Mouse (Mus musculus): Measurements from ENCODE around the gene BC030867. TPM values are rescaled to one million over a fixed set of nuclear protein-coding genes. Genes with fewer than 3 reads are reported as not detected.

BC030867 gene
- polyA plus RNA-seq, 1 experiment, result 5.2 TPM

GRCm38 (mm10) chr11:102310768-102311695 is 62.4 kb downstream of the BC030867 start:
- 42% methylated on average over 38 of the region's 38 CpGs for WGBS
- no peak for TF ChIP-seq POLR2A (IDR thresholded peaks at IDR 0.05; ENCODE audit: low read depth, low read length)
- no peak for TF ChIP-seq CTCF (IDR thresholded peaks at IDR 0.05; ENCODE audit: extremely low read depth, insufficient read length, insufficient replicate concordance, low read depth, low read length)
- H3K4me1 ChIP-seq (ENCODE audit: control insufficient read depth, insufficient read depth, insufficient read length, low read length), result peaks cover 26% of the 10 kb centered on the region
- H3K36me3 ChIP-seq (ENCODE audit: control insufficient read depth, insufficient read depth, low read length), result peaks cover 47% of the 10 kb centered on the region
- no peaks in the 10 kb centered on the region for H3K27me3 ChIP-seq (ENCODE audit: control insufficient read depth, insufficient read depth, low read length)
- no peak overlapping the region for H3K27ac ChIP-seq (ENCODE audit: insufficient read depth, low read depth, low read length)
- H3K4me3 ChIP-seq (ENCODE audit: low read depth, low read length), result peak overlapping the region; percentile 62

DNA sequence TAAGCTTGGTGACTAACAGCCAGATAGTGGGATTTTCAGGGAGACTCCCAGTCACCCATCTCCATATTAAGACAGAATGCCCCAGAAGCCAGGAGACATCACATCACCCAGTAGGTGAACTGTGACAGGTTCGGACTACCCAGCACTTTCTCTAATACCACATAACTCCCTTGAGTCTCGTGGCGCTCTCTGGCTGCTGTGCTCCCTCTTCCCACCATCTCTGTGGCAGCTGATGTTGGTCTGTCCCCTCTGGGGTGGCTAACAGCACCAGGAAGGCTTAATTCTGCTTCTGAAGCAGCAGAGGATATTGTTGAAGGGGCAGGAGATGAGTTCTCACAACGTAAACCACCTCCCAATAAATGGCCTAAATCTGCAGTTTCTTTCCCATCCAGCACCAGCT is 63.3 kb downstream of the BC030867 start:
- no peaks in the 10 kb centered on the region for H3K27me3 ChIP-seq (ENCODE audit: control insufficient read depth, insufficient read depth, low read length)
- WGBS, result 91% methylated on average over 4 of the region's 4 CpGs
- H3K4me1 ChIP-seq (ENCODE audit: control insufficient read depth, insufficient read depth, insufficient read length, low read length), result peaks cover 31% of the 10 kb centered on the region
- H3K36me3 ChIP-seq (ENCODE audit: control insufficient read depth, insufficient read depth, low read length), result peaks cover 39% of the 10 kb centered on the region
- H3K4me3 ChIP-seq (ENCODE audit: low read depth, low read length), result no peak overlapping the region
- TF ChIP-seq CTCF (IDR thresholded peaks at IDR 0.05; ENCODE audit: extremely low read depth, insufficient read length, insufficient replicate concordance, low read depth, low read length) (no peak), POLR2A (IDR thresholded peaks at IDR 0.05; ENCODE audit: low read depth, low read length) (no peak)
- no peak overlapping the region for H3K27ac ChIP-seq (ENCODE audit: insufficient read depth, low read depth, low read length)

- no peak for TF ChIP-seq POLR2A (IDR thresholded peaks at IDR 0.05; ENCODE audit: low read depth, low read length)
- peaks cover 33% of the 10 kb centered on the region for H3K36me3 ChIP-seq (ENCODE audit: control insufficient read depth, insufficient read depth, low read length)
- 75% methylated on average over 6 of the region's 6 CpGs for WGBS
Observed at GRCm38 (mm10) chr11:102312586-102312985, 63.9 kb downstream of the BC030867 start.

GRCm38 (mm10) chr11:102314321-102314720 is 65.6 kb downstream of the BC030867 start:
- H3K27me3 ChIP-seq (ENCODE audit: control insufficient read depth, insufficient read depth, low read length), result no peaks in the 10 kb centered on the region
- no peak for TF ChIP-seq POLR2A (IDR thresholded peaks at IDR 0.05; ENCODE audit: low read depth, low read length)
- H3K36me3 ChIP-seq (ENCODE audit: control insufficient read depth, insufficient read depth, low read length), result peaks cover 26% of the 10 kb centered on the region
- no peak overlapping the region for H3K4me3 ChIP-seq (ENCODE audit: low read depth, low read length)
- WGBS, result 78% methylated on average over 12 of the region's 12 CpGs
- H3K27ac ChIP-seq (ENCODE audit: insufficient read depth, low read depth, low read length), result no peak overlapping the region
- H3K4me1 ChIP-seq (ENCODE audit: control insufficient read depth, insufficient read depth, insufficient read length, low read length), result peaks cover 27% of the 10 kb centered on the region

More at GRCm38 (mm10) chr11:102312586-102312985, 63.9 kb downstream of the BC030867 start:
- Histone ChIP-seq H3K4me1 (ENCODE audit: control insufficient read depth, insufficient read depth, insufficient read length, low read length) (peaks cover 31% of the 10 kb centered on the region), H3K27ac (ENCODE audit: insufficient read depth, low read depth, low read length) (no peak overlapping the region), H3K27me3 (ENCODE audit: control insufficient read depth, insufficient read depth, low read length) (no peaks in the 10 kb centered on the region), H3K4me3 (ENCODE audit: low read depth, low read length) (no peak overlapping the region)

Other genes starting within 250 kb of the BC030867 start
- 0.55 and 0.90 TPM in 2 replicates for gene Mpp3, start 220.4 kb upstream of the BC030867 start, polyA plus RNA-seq (2012; rRNA removed)
- 3.8 and 5.4 TPM in 2 replicates for gene Cd300lg, start 207.4 kb upstream of the BC030867 start, polyA plus RNA-seq (2012; rRNA removed)
- gene Mpp2, start 160.4 kb upstream of the BC030867 start, polyA plus RNA-seq (2012; rRNA removed), result 1.2 and 1.6 TPM in 2 replicates
- 11.5 TPM in 1 of 2 replicates, not detected in the other for gene Ppy, start 147.6 kb upstream of the BC030867 start, polyA plus RNA-seq (2012; rRNA removed)
- gene Pyy, start 141.1 kb upstream of the BC030867 start, polyA plus RNA-seq (2012; rRNA removed), result 137 and 596 TPM in 2 replicates
- 44.2 and 87.7 TPM in 2 replicates for gene Nags, start 103.4 kb upstream of the BC030867 start, polyA plus RNA-seq (2012; rRNA removed)
- gene Tmem101, start 92.5 kb upstream of the BC030867 start, polyA plus RNA-seq (2012; rRNA removed), result 8.3 and 13.0 TPM in 2 replicates
- gene Lsm12, start 63.6 kb upstream of the BC030867 start, polyA plus RNA-seq (2012; rRNA removed), result 8.3 and 18.7 TPM in 2 replicates
- gene G6pc3, start 59.3 kb upstream of the BC030867 start, polyA plus RNA-seq (2012; rRNA removed), result 41.0 and 53.8 TPM in 2 replicates
- 82.5 and 102 TPM in 2 replicates for gene Hdac5, start 18.7 kb upstream of the BC030867 start, polyA plus RNA-seq (2012; rRNA removed)
- gene Asb16, start 19.9 kb downstream of the BC030867 start, polyA plus RNA-seq (2012; rRNA removed), result 0.29 and 1.8 TPM in 2 replicates
- gene Tmub2, start 36.0 kb downstream of the BC030867 start, polyA plus RNA-seq (2012; rRNA removed), result 29.4 and 60.2 TPM in 2 replicates
- 15.1 and 30.2 TPM in 2 replicates for gene Atxn7l3, start 47.7 kb downstream of the BC030867 start, polyA plus RNA-seq (2012; rRNA removed)
- gene Ubtf, start 70.9 kb downstream of the BC030867 start, polyA plus RNA-seq (2012; rRNA removed), result 10.5 and 17.6 TPM in 2 replicates
- not detected in 2 replicates for gene Slc4a1, start 117.3 kb downstream of the BC030867 start, polyA plus RNA-seq (2012; rRNA removed)
- 2.5 and 6.5 TPM in 2 replicates for gene Rundc3a, start 144.5 kb downstream of the BC030867 start, polyA plus RNA-seq (2012; rRNA removed)
- 322 and 403 TPM in 2 replicates for gene Slc25a39, start 159.1 kb downstream of the BC030867 start, polyA plus RNA-seq (2012; rRNA removed)
- gene Grn, start 181.4 kb downstream of the BC030867 start, polyA plus RNA-seq (2012; rRNA removed), result 76.0 and 111 TPM in 2 replicates
- 5.4 and 5.9 TPM in 2 replicates for gene Fam171a2, start 198.8 kb downstream of the BC030867 start, polyA plus RNA-seq (2012; rRNA removed)
- gene Itga2b, start 221.2 kb downstream of the BC030867 start, polyA plus RNA-seq (2012; rRNA removed), result 2.0 and 3.9 TPM in 2 replicates